Mouse (Mus musculus): Measurements from ENCODE around the gene L3mbtl3.

DNA sequence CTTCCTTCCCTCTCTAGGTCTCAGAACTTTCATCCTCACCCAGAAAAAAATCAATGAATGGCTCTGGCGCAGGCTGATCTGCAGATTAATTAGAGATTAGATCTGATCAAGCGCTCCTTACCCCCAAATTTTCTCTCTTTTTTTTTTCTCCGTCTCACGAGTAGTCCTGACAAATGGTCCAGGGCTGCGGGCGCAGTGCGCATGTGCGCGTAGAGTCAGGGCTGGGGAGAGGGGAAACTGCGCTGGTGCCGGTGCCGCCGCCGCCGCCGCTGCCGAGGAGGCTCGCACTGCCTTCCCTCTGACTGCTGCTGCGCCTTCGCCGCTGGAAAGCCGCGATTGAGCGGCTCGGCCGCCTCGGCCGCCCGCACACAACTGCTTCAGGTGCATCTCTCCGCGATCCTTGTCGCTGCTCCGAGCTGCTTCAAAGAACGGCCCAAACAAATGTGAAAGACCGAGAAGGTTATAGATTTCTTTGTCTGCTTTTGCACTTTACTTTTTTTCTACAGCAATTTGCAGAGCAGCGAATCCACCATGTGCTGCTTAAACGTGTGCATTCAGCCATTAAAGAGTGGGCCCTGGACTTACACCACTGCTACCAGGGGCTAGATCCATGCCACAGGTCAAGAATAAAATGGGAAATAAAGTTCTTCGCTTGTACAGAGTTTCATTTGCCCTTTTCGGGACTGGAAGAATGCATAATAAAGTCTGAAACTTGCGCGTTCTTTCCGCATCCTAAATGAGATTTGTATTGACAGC is at the start of gene L3mbtl3:
- TF ChIP-seq CTCF (IDR thresholded peaks at IDR 0.05; ENCODE audit: control insufficient read depth, insufficient read depth, insufficient read length) (no peak), MYOD1 (IDR thresholded peaks at IDR 0.05; ENCODE audit: control insufficient read depth, insufficient read length, low read depth) (no peak), MYOG (IDR thresholded peaks at IDR 0.05; ENCODE audit: control insufficient read depth, extremely low read depth, insufficient read length) (no peak), USF1 (IDR thresholded peaks at IDR 0.05; ENCODE audit: low read depth) (no peak)

All from C2C12 (cell line).